Mouse (Mus musculus) left cerebral cortex, adult 9 months (tissue): ENCODE results near the gene Pif1.

Source experiments
- DNase-seq, 2 experiments: peaks; one replicate each; pipeline ENCODE4 v3.0.0; 2022; ENCODE audit warnings: low spot score in 2 of 2

The Pif1 gene

GRCm38 (mm10) chr9:65639065-65639464, 52.1 kb downstream of the Pif1 start:
- no peak for DNase-seq

DNA sequence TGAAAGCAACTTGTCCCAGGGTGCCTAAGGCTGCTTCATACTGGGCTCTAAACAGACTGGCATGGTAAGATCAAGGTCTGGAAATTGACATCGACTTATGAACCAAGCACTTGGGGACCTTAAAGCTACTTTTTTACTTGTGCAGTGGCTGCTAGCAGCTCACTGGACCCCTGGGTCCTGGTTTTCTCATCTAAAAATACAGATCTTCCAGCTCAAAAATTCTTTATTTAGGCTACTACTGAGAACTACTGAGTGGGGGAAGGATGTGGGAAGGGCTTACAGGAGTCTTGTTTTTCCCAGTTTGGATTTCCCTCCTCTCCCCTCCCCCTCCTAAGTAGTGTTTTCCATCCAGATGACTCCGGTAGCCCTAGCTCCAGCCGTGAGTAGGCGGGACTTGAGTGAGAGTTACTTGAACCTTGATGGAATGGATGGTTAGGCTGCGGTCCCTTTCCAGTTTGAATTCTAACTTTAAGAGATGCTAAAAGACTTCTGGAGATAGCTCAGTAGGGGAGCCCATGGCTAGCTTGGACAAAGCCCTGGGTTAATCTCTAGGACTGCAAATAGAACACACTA, 54.0 kb downstream of the Pif1 start:
- no peak for DNase-seq

DNA sequence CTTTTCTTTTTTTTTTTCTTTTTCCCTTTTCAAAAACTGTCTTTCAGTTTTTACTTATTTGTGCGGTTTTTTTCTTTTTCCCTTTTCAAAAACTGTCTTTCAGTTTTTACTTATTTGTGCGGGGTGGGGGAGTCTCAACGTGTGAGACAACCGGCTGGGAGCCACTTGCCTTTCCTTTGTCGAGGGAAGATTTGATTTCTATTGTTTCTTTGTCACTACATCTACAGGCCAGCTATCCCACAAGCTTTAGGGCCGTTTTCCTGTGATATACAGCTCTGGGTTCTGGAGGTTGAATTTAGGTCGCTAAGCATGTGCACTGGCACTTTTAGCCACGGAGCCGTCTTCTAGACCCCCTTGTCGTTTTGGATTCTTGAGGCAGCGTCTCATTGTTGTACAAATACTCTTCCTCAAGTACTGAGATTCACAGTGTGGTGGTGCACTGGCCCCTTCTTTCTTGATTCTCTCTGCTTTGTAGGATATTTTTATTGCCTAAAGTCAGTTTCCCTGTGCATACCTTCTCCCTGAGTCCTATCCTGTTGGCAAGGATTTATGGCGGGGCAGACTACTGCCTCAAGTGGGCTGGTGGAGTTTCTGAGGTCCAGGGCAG, 54.6 kb downstream of the Pif1 start:
- no peak for DNase-seq

DNA sequence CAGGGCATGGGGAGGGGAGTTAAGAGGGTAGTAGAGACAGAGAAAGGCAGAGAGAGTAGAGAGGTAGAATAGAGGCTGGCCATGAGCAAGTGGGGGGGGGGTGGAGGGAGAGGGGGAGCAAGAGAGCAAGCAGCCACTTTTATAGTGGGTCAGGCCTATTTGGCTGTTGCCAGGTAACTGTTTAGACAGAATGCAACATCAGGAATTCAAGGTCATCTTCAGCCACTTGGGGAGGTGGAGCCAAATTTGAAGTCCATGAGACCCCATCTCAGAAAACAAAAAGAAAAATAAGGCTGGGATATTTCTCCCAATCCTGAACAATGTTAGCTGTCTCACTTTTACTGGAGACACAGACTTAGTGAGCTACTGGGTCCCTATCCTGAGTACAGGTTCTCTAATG, 55.6 kb downstream of the Pif1 start:
- DNase-seq = no peak

DNA sequence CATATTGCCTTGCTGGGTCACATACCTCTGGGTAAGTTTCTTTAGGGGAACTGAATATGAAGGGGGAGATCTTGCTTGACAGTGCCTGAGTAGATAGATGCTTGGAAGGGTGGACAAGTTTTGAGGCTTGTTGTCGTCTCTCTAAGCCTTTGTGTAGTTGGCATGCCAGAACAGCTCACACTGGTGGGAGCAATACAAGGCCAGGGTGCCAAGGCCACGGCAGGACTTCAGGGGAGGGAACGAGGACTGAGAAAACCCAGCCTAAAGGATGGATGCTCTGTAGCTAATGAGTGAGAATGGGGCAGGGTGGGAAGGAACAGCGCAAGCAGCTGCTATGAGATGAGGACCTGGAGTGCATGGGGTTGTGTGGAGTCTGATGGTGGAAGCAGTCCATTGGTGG, 58.0 kb downstream of the Pif1 start:
- DNase-seq = no peak
